Mouse (Mus musculus): ENCODE measurements at regions not wholly inside any gene's neighbourhood (a gene's known extent, or its start where the extent isn't known, plus 50 kb on each side); places are given as distances from the start of the nearest gene placed in this dataset.

DNA sequence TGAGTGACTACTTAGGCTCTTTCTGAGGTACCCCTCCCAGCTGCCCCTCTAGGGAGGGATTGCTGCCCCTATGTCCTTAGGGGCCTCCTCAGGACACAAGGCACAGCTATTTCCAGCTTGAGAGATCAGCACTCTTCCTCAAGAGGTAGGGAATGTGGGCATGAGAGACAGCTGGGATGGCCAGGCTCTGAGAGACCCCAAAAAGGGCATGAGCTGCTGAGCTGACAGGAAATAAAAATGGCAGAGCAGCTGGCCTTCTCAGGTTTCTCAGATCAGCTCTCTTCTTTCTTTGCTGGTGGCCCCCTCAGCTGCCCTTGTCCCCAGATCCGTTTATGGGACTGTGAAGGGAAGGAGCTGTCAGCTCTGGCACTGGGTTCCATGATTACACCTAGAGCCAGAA, 66.2 kb downstream of the Igf2 start:
- TF ChIP-seq EP300 (IDR thresholded peaks at IDR 0.05; ENCODE audit: low read depth) (no peak), CTCF (IDR thresholded peaks at IDR 0.05; ENCODE audit: low read depth) (no peak)
